Mouse (Mus musculus) cerebellum, adult 2 months (tissue): ENCODE results near the gene Kcnj6. TPM values are rescaled to one million over a fixed set of nuclear protein-coding genes. Genes with fewer than 3 reads are reported as not detected.

Source experiments
- DNase-seq, 2 experiments: peaks; one replicate each; pipeline ENCODE4 v3.0.0; 2021
- H3K27ac ChIP-seq: fragments of 200-500 bp; 2 replicates; pipeline ENCODE4 v1.5.1; 2012; ENCODE audit warnings: low read length, control low read depth, inconsistent platforms; ENCODE audit not compliant: insufficient read depth
- H3K27me3 ChIP-seq: fragments of 200-500 bp; 2 replicates; pipeline ENCODE4 v1.6.1; 2012; ENCODE audit warnings: inconsistent platforms, mild to moderate bottlenecking, low read length, moderate library complexity; ENCODE audit not compliant: control insufficient read depth, insufficient read depth
- H3K4me1 ChIP-seq: fragments of 200-500 bp; 2 replicates; pipeline ENCODE4 v1.6.1; 2011; ENCODE audit warnings: low read length; ENCODE audit not compliant: control insufficient read depth, insufficient read depth
- H3K4me3 ChIP-seq: fragments of 200-500 bp; replicated peaks from 2 replicates; pipeline ENCODE3; 2011; ENCODE audit warnings: mild to moderate bottlenecking, low read depth, low read length, control low read depth; ENCODE audit not compliant: insufficient read depth
- CTCF ChIP-seq: fragments of 200-500 bp; IDR thresholded peaks from 2 replicates; pipeline ENCODE4 v1.5.1; 2011; ENCODE audit warnings: low read depth, mild to moderate bottlenecking, control low read depth, low read length, moderate library complexity, borderline replicate concordance; ENCODE audit not compliant: insufficient read depth
- POLR2A ChIP-seq: fragments of 200-500 bp; IDR thresholded peaks from 2 replicates; pipeline ENCODE4 v1.6.1; 2011; ENCODE audit warnings: low read length, control low read depth, borderline replicate concordance; ENCODE audit not compliant: insufficient read depth
- WGBS: fragments of 180-500 bp; shearing (Covaris S2); methylation state at CpG from one replicate; pipeline ENCODE4 v1.1.7; 2018; 5-methylcytosine and 5-hydroxymethylcytosine counted together
- polyA plus RNA-seq: library from polyadenylated mRNA; depleted of rRNA; stranded (reverse); fragments of >200 nt; gene quantifications from 2 replicates; pipeline ENCODE4 v1.2.3, GENCODE M21; 2012

Gene Kcnj6
- polyA plus RNA-seq, 1 experiment, result 11.6 TPM

GRCm38 (mm10) chr16:94839398-94839797 lies 158.1 kb downstream of the Kcnj6 start:
- H3K4me3 ChIP-seq, result no peak overlapping the region
- H3K4me1 ChIP-seq, result peaks cover 7% of the 10 kb centered on the region
- H3K27ac ChIP-seq, result no peak overlapping the region
- DNase-seq, result no peak
- H3K27me3 ChIP-seq, result no peaks in the 10 kb centered on the region
- TF ChIP-seq POLR2A, result no peak
- no peak for TF ChIP-seq CTCF
- WGBS, result 59% methylated on average over 6 of the region's 6 CpGs

DNA sequence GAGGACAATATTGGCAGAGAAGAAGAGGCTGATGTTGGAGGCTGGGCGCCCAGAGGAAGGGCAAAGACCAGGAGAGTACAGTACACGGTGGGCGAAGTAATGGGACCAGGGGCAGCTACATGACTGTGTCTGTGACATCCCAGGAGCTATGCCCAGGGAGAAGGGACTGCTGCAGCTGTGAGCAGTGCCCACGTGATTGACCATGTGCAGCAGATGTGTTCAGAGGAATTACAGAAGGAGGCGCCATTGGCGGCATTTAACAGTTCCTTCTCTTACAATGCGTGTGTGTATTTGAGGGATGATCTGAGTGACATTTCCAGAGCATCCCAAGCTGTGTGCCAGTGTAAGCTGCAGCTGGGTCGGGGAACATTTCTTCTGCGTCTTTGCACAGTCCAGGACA lies 159.6 kb downstream of the Kcnj6 start:
- Histone ChIP-seq H3K27me3 (no peaks in the 10 kb centered on the region), H3K27ac (no peak overlapping the region), H3K4me1 (peaks cover 12% of the 10 kb centered on the region), H3K4me3 (no peak overlapping the region)
- TF ChIP-seq CTCF (no peak), POLR2A (no peak)
- DNase-seq, result no peak
- WGBS, result 80% methylated on average over 9 of the region's 9 CpGs

DNA sequence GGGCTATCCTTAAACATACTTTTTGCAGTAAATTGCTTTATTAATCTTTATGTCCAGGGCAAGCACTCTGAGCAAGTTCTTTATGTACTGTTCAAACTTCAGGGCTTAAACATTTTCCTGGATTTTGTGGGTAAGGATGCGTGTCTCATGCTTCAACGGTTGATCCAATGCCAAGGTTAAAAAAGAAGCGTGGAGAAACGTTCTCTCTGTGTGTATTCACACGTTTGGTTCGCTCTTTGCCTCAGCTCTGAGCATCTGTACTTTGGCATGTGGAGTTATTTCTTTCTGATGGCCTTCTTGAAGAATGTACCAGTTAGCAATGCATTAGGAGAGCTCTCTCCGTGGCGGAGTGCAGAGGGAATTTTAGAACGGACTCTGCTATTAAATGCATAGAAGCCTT lies 163.0 kb downstream of the Kcnj6 start:
- no peak for DNase-seq
- H3K27ac ChIP-seq, result no peak overlapping the region
- 68% methylated on average over 9 of the region's 9 CpGs for WGBS
- no peaks in the 10 kb centered on the region for H3K27me3 ChIP-seq
- peaks cover 13% of the 10 kb centered on the region for H3K4me1 ChIP-seq
- H3K4me3 ChIP-seq, result no peak overlapping the region
- TF ChIP-seq POLR2A, result no peak
- TF ChIP-seq CTCF, result no peak

DNA sequence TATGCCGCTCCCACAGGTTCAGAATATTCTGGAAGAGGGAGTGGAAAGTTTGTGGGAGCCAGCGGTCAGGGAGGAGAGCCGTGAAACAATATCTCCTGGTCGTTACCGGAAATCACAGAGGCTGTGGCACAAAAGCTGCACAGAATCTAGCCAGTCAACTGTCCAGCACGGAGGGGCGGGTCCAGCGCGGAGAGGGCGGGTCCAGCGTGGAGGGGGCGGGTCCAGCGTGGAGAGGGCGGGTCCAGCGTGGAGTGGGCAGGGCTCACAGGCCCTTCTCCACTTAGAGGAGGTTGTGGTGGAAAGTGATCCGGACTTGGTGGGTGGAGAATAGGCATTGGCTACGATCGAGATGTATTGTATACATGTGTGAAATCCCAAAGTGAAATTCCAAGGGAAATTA lies 169.3 kb downstream of the Kcnj6 start:
- H3K4me1 ChIP-seq, result peaks cover 20% of the 10 kb centered on the region
- TF ChIP-seq POLR2A (no peak), CTCF (no peak)
- 95% methylated on average over 18 of the region's 18 CpGs for WGBS
- H3K27ac ChIP-seq, result no peak overlapping the region
- no peaks in the 10 kb centered on the region for H3K27me3 ChIP-seq
- no peak overlapping the region for H3K4me3 ChIP-seq
- no peak for DNase-seq

DNA sequence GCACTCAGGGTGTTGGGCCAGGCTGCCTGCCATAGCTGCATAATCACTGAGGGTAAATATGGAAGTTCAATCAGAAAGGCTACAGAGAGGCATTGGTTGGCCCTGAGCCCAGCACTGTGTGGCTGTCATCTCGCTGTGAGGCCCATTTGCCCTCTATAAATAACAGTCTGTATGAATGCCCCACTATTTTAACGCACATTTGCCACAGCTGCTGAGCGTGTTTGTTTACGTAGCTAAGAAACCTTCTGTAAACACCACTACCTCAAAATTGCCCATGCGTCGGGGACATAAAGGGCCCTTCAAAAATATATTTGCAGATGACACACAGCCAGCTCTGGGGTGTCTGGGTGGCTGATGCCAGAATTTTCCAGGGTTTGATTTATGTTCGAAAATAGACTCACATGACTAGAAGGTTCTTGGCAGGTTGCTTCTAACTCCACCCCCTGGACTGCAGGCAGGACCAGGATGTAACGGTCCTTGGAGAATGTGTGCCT lies 170.4 kb downstream of the Kcnj6 start:
- Histone ChIP-seq H3K27me3 (no peaks in the 10 kb centered on the region), H3K27ac (peak overlapping the region; percentile 12; the same call in 1 of the 2 replicates)
- WGBS, result 4% methylated on average over 8 of the region's 8 CpGs

DNA sequence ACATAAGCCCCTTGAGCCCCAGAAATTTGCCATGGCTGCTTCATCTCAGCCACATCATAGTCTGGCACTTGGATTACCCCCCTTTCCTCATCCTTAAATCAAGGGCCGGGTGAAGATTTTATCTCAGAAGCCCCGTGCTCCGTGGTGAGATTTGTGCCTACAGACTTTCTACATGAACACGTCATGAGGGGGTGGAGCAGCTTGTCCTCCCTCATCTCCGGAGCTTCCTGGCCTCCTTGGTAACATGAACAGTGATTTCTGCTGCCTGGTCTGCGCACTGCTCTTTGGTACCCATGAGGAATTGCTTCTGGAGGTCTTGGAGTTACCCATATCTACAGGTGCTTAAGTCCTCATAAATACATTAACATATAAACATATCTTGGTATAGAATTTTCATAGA lies 172.2 kb downstream of the Kcnj6 start:
- WGBS, result 78% methylated on average over 6 of the region's 6 CpGs
- peaks cover 20% of the 10 kb centered on the region for H3K4me1 ChIP-seq
- no peak for DNase-seq
- no peak overlapping the region for H3K27ac ChIP-seq
- no peaks in the 10 kb centered on the region for H3K27me3 ChIP-seq
- no peak overlapping the region for H3K4me3 ChIP-seq
- no peak for TF ChIP-seq POLR2A
- TF ChIP-seq CTCF, result no peak

More for the DNA sequence above, 170.4 kb downstream of the Kcnj6 start:
- no peak overlapping the region for H3K4me3 ChIP-seq
- peaks cover 15% of the 10 kb centered on the region for H3K4me1 ChIP-seq
- peak; percentile 75 to 76 for DNase-seq
- no peak for TF ChIP-seq CTCF
- no peak for TF ChIP-seq POLR2A

- DNase-seq, result no peak
- Histone ChIP-seq H3K27me3 (no peaks in the 10 kb centered on the region), H3K27ac (no peak overlapping the region), H3K4me3 (no peak overlapping the region), H3K4me1 (peaks cover 18% of the 10 kb centered on the region)
- TF ChIP-seq CTCF, result no peak
- TF ChIP-seq POLR2A, result no peak
- 28% methylated on average over 5 of the region's 5 CpGs for WGBS
Observed at GRCm38 (mm10) chr16:94822611-94823010, 174.9 kb downstream of the Kcnj6 start.

- no peak overlapping the region for H3K4me3 ChIP-seq
- H3K27me3 ChIP-seq, result no peaks in the 10 kb centered on the region
- no peak overlapping the region for H3K27ac ChIP-seq
- no peak for TF ChIP-seq POLR2A
- no peak for TF ChIP-seq CTCF
- 28% methylated on average over 11 of the region's 11 CpGs for WGBS
- peaks cover 10% of the 10 kb centered on the region for H3K4me1 ChIP-seq
- DNase-seq, result peak in 1 of 2 experiments; percentile 40
Observed at GRCm38 (mm10) chr16:94821610-94822009, 175.9 kb downstream of the Kcnj6 start.

- Histone ChIP-seq H3K27me3 (no peaks in the 10 kb centered on the region), H3K4me1 (peaks cover 12% of the 10 kb centered on the region), H3K4me3 (no peak overlapping the region), H3K27ac (no peak overlapping the region)
- 24% methylated on average over 6 of the region's 6 CpGs for WGBS
- TF ChIP-seq CTCF (peak; percentile 81), POLR2A (no peak)
- peak; percentile 58 to 75 for DNase-seq
Observed at GRCm38 (mm10) chr16:94816391-94816790, 181.1 kb downstream of the Kcnj6 start.
